Mouse (Mus musculus) CH12.LX (cell line): Measurements from ENCODE around the gene Defb45.

Experiments used
- CHD1 ChIP-seq: IDR thresholded peaks from 2 replicates; pipeline ENCODE4 v1.6.1; 2012; ENCODE audit warnings: low read depth, low read length, improper control_type of control experiment, inconsistent platforms
- CHD2 ChIP-seq: IDR thresholded peaks from 2 replicates; pipeline ENCODE4 v1.6.1; 2011; ENCODE audit warnings: low read length, improper control_type of control experiment
- CTCF ChIP-seq, 2 experiments: IDR thresholded peaks in 1 of 2; conservative IDR thresholded peaks in 1 of 2; 2 replicates each; pipeline ENCODE4 v1.5.1; 2011 to 2012; ENCODE audit warnings: low read depth in 2 of 2, low read length in 2 of 2, improper control_type of control experiment in 1 of 2, inconsistent platforms in 1 of 2, mild to moderate bottlenecking in 1 of 2, moderate library complexity in 1 of 2
- POLR2A ChIP-seq: IDR thresholded peaks from 2 replicates; pipeline ENCODE4 v1.6.1; 2011; ENCODE audit warnings: low read depth, mild to moderate bottlenecking, improper control_type of control experiment, low read length
- USF1 ChIP-seq: IDR thresholded peaks from 2 replicates; pipeline ENCODE4 v1.6.1; 2014; ENCODE audit warnings: low read depth, mild to moderate bottlenecking, inconsistent platforms, low read length, improper control_type of control experiment

DNA sequence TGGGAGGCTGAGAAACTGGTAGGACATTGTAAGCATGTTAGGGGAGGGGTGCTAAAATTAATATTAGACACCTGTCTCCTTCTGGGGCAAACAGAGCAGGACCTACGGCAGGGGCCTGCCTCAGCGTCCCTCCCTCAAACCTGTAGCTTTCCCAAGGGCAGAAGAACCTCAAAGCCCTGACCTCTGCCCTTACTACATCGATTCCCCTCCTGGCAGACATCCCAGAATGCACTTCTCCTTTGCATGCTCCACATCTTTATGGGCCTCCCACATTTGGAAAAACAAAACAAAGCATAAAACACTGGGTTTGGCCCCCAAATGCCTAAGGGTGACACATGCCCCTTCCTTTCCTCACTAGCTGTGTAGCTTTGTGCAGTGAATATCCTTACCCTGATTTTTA is 30.0 kb upstream of the Defb45 start:
- TF ChIP-seq USF1 (no peak), CHD1 (no peak), CHD2 (no peak), POLR2A (no peak), CTCF (conservative IDR thresholded peaks at IDR 0.05 in 1 of 2, IDR thresholded peaks at IDR 0.05 in 1 of 2; ENCODE audit: low read depth in 2 of 2, low read length in 2 of 2) (no peak)
